Mouse (Mus musculus) heart, adult 2 months (tissue): ENCODE results near the gene Gm20716.

ENCODE experiments used
- CTCF ChIP-seq: fragments of 200-600 bp; IDR thresholded peaks from 2 replicates; pipeline ENCODE4 v1.8.1; 2022; ENCODE audit warnings: antibody characterized with exemption, mild to moderate bottlenecking, moderate library complexity
- EP300 ChIP-seq: fragments of 200-500 bp; IDR thresholded peaks from 2 replicates; pipeline ENCODE4 v1.6.1; 2011; ENCODE audit warnings: low read depth, low read length, control low read depth; ENCODE audit not compliant: insufficient read depth
- POLR2A ChIP-seq: fragments of 200-500 bp; IDR thresholded peaks from 2 replicates; pipeline ENCODE4 v1.6.1; 2011; ENCODE audit warnings: mild to moderate bottlenecking, low read depth, low read length, control low read depth; ENCODE audit not compliant: insufficient read depth

GRCm38 (mm10) chr2:168213788-168214397 lies 16.3 kb downstream of the Gm20716 start:
- TF ChIP-seq CTCF (no peak), POLR2A (no peak), EP300 (no peak)
